Mouse (Mus musculus) heart, postnatal 0 days (tissue): ENCODE results near the gene Oaf.

Source experiments
- CTCF ChIP-seq: IDR thresholded peaks from 2 replicates; pipeline ENCODE4 v1.5.1; 2016; ENCODE audit warnings: antibody characterized with exemption, control low read depth, low read depth
- EP300 ChIP-seq: IDR thresholded peaks from 2 replicates; pipeline ENCODE4 v1.6.1; 2016; ENCODE audit warnings: antibody characterized with exemption, low read depth

- no peak for TF ChIP-seq EP300
- TF ChIP-seq CTCF: peak; percentile 80
Observed at GRCm38 (mm10) chr9:43286870-43287269, 47.2 kb upstream of the Oaf start.
